Mouse (Mus musculus): Measurements from ENCODE around the gene Homer2.
A peak's percentile ranks its signal among the peaks of the same experiment; 100 is the strongest.

Gene Homer2

GRCm38 (mm10) chr7:81592686-81593085, 114.6 kb downstream of the Homer2 start:
- DNase-seq (ENCODE audit: low read depth, low spot score) = no peak

DNA sequence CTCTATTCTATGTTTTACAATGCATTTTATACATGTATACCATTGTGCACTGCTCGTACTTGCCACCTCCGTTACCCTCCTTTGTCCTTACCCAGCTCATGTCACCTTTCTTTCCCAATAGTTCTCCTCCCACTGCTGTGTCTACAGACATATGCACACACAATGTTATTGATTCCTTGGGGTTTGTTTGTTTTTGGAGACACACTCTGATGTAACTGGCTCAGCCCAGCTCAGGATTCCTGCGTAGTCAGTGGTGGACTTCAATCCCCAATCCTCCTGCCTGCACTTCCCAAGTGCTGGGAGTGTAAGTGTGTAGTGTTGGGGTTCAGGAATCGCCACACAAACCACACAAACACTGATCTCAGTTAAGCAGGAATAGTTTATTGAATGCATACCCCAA, 120.1 kb downstream of the Homer2 start:
- DNase-seq (ENCODE audit: low read depth, low spot score) = no peak

DNA sequence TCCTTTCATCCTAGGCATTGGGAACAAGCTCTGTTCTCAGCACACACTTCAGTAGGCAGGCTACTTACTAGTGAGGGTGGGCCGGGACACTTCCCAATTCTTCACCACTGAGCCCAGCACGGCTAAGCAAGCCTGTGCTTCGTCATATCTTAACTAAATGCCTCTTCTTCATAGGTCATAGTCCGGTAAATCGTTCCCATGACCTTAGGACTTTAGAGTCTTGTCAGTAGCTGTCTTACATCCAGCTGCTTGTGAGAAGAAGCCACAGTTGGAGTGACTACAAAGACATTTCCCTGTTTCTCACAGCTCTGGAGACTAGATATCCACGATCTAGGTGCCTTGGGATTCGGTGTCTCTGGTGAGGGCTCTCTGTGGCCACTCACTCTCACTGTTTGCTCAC, 122.0 kb downstream of the Homer2 start:
- no peak for DNase-seq (ENCODE audit: low read depth, low spot score)

- DNase-seq (ENCODE audit: low read depth, low spot score) = no peak
Measured at GRCm38 (mm10) chr7:81583512-81583911, 123.8 kb downstream of the Homer2 start.

DNA sequence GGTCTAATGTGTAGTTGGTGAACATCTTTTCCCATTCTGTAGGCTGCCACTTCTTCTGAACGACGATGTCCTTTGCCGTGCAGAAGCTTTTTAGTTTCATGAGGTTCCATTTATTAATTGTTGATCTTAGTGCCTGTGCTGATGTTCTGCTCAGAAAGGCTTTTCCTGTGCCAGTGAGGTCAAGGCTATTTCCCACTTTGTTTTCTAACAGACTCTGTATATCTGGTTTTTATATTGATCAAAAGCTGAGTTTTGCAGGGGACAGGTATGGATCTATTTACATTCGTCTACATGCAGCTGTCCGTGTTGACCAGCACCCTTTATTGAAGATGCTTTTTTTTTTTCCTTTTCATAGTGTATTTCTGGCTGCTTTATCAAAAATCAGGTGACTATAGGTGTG, 128.0 kb downstream of the Homer2 start:
- DNase-seq (ENCODE audit: low read depth, low spot score) = no peak

GRCm38 (mm10) chr7:81578413-81578812, 128.9 kb downstream of the Homer2 start:
- DNase-seq (ENCODE audit: low read depth, low spot score) = no peak

DNA sequence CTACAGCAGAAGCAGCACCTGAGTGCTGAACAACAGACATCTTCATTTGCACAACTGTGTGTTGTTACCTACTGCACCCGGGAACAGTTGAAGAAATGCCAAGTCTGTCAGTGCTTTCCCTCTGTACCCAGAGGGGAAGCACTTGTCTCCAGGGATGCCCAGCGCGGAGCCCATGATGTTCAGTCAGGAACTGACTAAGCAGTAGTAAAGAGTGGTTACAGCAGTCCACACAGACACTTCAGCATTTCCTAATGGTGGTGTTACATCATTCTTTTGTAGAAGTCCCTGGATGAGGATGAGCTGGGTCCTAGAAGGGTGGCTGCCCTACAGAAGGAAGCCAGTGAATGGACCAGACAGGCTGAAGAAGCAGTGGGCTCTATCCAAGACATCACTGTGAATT, 129.5 kb downstream of the Homer2 start:
- no peak for DNase-seq (ENCODE audit: low read depth, low spot score)

DNA sequence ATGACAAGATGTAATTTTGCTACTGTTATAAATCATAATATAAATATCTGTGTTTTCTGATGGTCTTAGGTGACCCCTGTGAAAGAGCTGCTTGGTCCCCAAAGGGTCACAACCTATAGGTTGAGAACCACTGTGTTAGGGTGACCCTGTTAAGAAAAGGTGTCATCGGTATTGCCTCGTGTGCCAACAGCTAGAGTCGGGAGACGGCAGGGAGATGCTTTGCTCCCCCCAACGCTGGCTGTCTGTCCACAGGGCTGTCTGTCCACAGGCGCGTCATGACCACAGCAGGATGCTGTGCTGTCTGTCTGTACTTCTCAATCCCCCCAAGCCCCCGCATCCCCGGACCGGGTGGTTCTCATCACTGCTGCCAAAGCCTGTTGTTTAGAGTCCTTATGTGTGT, 131.7 kb downstream of the Homer2 start:
- no peak for DNase-seq (ENCODE audit: low read depth, low spot score)

DNA sequence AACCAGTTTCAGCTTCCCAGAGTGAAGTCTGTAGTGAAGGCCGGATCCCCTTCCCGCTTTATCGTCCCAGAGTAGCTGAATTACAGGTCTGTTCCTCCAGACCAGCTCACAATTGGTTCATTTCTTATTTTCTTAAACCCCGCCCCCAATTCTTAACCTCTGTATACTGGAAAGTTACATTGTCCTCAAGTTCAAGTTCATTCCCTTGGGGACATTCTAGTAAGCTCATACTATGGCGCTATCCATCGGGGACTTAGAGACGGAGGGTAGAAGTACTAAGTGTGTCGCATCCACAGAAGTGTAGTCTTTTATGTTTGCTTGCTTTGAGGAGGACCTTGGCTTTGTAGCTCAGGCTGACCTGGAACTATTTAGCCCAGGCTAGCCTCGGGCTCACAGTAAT, 133.5 kb downstream of the Homer2 start:
- peak; percentile 5 for DNase-seq (ENCODE audit: low read depth, low spot score)

GRCm38 (mm10) chr7:81573397-81573796, 133.9 kb downstream of the Homer2 start:
- DNase-seq (ENCODE audit: low read depth, low spot score) = peak; percentile 65

DNA sequence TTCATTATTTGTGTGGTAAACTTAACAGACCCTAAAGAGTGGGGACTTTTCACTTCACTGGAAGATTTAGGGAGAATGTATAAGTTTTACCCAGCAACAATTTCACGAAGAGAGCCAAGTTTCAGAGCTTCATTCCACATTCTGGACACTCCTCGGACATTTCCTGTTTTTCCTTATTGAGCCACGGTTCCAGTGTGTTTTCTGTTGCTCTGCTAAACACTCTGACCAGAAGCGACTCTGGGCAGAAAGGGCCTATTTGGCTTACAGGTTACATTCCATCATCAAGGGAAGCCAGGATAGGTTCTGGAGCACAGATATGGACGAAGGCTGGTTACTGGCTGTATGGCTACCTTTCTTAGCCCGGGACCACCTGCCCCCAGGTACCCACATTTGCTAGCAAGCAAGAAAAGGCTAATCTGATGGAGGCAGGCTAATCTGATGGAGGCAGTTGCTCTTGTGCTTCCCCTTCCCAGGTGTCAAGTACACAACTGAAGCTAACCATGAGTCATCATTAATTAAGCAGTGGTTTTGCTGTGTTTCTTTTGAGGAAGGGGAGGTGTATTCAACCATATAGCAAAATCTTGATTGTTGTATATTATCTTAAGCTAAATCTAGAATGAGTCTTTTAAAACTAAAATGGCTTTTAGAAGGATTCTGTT, 134.6 kb downstream of the Homer2 start:
- DNase-seq (ENCODE audit: low read depth, low spot score) = peak; percentile 26

- DNase-seq (ENCODE audit: low read depth, low spot score) = peak; percentile 57
Measured at GRCm38 (mm10) chr7:81571941-81572441, 135.3 kb downstream of the Homer2 start.

GRCm38 (mm10) chr7:81571108-81571940, 136.0 kb downstream of the Homer2 start, which contains the start of gene Whamm:
Gene Whamm (plus strand): TSS chr7:81571266.
- DNase-seq (ENCODE audit: low read depth, low spot score) = peak; percentile 95

- DNase-seq (ENCODE audit: low read depth, low spot score) = no peak
Measured at GRCm38 (mm10) chr7:81570752-81571107, 136.6 kb downstream of the Homer2 start.

GRCm38 (mm10) chr7:81570271-81570670, 137.1 kb downstream of the Homer2 start:
- DNase-seq (ENCODE audit: low read depth, low spot score) = no peak

GRCm38 (mm10) chr7:81569851-81570250, 137.5 kb downstream of the Homer2 start:
- no peak for DNase-seq (ENCODE audit: low read depth, low spot score)

GRCm38 (mm10) chr7:81567396-81567795, 139.9 kb downstream of the Homer2 start:
- no peak for DNase-seq (ENCODE audit: low read depth, low spot score)

- DNase-seq (ENCODE audit: low read depth, low spot score) = no peak
Measured at GRCm38 (mm10) chr7:81566892-81567291, 140.4 kb downstream of the Homer2 start, which contains the start of gene Fsd2. Gene Fsd2 (minus strand): TSS chr7:81566944.

GRCm38 (mm10) chr7:81566332-81566731, 141.0 kb downstream of the Homer2 start:
- no peak for DNase-seq (ENCODE audit: low read depth, low spot score)

DNA sequence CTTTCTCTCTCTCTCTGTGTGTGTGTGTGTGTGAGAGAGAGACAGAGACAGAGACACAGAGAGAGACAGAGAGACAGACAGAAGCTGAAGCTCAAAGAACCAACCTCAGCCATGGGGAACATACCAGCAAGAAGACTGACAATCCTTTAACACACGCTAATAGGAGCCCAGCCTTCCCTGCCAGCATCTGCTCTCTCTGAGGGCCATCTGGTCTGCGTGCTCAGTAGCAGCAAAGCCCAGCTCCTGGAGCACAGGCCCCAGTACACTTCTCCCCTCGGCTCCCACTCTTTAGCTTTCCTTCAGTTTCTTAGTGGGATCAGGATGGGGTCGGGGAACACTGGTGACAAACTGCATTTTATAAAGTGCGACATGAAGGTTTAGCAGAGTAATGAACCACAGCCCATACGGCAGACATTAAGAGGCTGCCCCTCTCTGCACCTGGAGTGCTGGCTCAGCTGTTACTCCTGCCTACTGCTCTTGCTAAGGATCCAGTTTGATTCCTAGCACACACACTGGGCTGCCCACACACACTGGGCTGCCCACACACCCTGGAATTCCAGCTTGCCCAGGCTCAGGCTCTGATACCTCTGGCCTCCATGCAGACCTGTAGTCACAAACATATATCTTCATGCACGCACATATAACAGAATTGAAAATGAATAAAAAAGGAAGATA, 141.8 kb downstream of the Homer2 start:
- DNase-seq (ENCODE audit: low read depth, low spot score) = no peak

DNA sequence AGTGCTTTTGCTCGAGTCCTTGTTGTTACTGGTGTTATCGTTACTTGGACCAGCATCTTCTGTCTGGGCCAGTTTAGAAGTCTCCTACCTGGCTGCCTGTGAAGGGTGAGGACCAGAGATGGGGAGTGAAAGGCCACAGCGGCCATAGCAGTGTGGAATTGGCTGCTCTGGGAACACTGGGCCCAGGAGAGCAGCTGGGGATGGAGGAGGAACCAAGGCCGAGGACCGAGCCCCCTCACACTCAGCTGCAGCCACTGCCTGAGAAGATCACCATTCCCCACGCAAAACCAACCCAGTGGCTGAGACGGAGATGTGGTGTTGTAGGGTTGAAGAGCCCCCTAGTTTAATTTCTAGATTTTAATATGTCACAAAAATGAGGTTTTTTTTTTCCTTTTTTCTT, 142.6 kb downstream of the Homer2 start:
- DNase-seq (ENCODE audit: low read depth, low spot score) = no peak

DNA sequence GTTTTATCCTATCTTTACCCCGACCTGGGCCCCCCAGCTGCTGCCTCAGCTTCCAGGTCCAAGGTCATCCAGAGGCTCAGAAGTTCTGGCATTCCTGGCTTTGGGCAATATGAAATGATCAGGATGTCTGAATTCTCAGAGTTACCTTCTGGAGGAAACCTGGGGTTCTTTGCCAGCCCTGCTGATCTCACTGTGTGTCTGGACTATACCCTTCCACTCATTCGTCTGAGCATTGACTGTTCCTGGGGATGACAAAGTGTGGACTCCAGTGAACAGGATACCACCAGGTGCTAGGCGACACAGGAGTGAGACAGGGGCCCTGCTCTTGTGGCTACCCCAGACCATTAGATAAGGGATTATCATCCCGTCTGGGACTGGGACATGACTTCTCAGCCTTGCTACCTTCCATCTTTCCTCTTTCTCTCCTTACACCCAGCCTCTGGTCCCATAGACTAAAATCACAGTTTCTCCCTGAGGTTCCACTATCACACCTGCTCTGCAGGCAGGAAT, 143.8 kb downstream of the Homer2 start:
- DNase-seq (ENCODE audit: low read depth, low spot score) = no peak
